Mouse (Mus musculus) liver, postnatal 0 days (tissue): ENCODE measurements around the gene B3gnt2. TPM values are rescaled to one million over a fixed set of nuclear protein-coding genes. Genes with fewer than 3 reads are reported as not detected.

Experiments
- ATAC-seq: fragments of 200-750 bp; cut with Nextera tagmentation; 2 replicates; pipeline ENCODE4 v1.8.0; 2017; ENCODE audit warnings: mild to moderate bottlenecking, moderate library complexity
- DNase-seq: peaks from one replicate; pipeline ENCODE4 v3.0.0-alpha.2; 2016
- H3K27ac ChIP-seq: fragments of 300-500 bp; sonication (generic); 2 replicates; pipeline ENCODE4 v1.5.1; 2014; ENCODE audit warnings: antibody characterized with exemption, moderate library complexity, mild to moderate bottlenecking, low read depth
- H3K27me3 ChIP-seq: fragments of 300-500 bp; sonication (generic); 2 replicates; pipeline ENCODE4 v1.6.1; 2014; ENCODE audit warnings: low read length, control low read depth, mixed read lengths; ENCODE audit not compliant: insufficient read depth
- H3K36me3 ChIP-seq: fragments of 300-500 bp; sonication (generic); replicated peaks from 2 replicates; pipeline ENCODE4 v1.6.1; 2014; ENCODE audit warnings: mild to moderate bottlenecking, control low read depth, low read length, moderate library complexity, mixed read lengths; ENCODE audit not compliant: insufficient read depth
- H3K4me1 ChIP-seq: fragments of 300-500 bp; sonication (generic); 2 replicates; pipeline ENCODE4 v1.6.1; 2014; ENCODE audit warnings: antibody characterized with exemption, mild to moderate bottlenecking, control low read depth; ENCODE audit not compliant: insufficient read depth
- H3K4me2 ChIP-seq: fragments of 300-500 bp; sonication (generic); 2 replicates; pipeline ENCODE4 v1.6.1; 2014; ENCODE audit warnings: low read depth, mild to moderate bottlenecking, low read length, moderate library complexity, mixed read lengths
- H3K4me3 ChIP-seq: fragments of 300-500 bp; sonication (generic); 2 replicates; pipeline ENCODE4 v1.5.1; 2014; ENCODE audit warnings: low read depth, low read length
- H3K9ac ChIP-seq: fragments of 300-500 bp; sonication (generic); replicated peaks from 2 replicates; pipeline ENCODE4 v1.6.1; 2014; ENCODE audit warnings: mild to moderate bottlenecking, moderate library complexity
- H3K9me3 ChIP-seq: fragments of 300-500 bp; sonication (generic); 2 replicates; pipeline ENCODE4 v1.6.1; 2016; ENCODE audit warnings: mild to moderate bottlenecking, control low read depth, low read length, mixed read lengths
- CTCF ChIP-seq: sonication (generic); IDR thresholded peaks from 2 replicates; pipeline ENCODE4 v1.5.1; 2016; ENCODE audit warnings: antibody characterized with exemption, low read depth
- EP300 ChIP-seq: IDR thresholded peaks from 2 replicates; pipeline ENCODE4 v1.6.1; 2016; ENCODE audit warnings: antibody characterized with exemption, low read depth, mild to moderate bottlenecking
- WGBS: fragments of 180-500 bp; shearing (Covaris S2); extraction: QIAGEN DNeasy Blood & Tissue Kit; methylation state at CpG from one replicate; pipeline ENCODE4 v1.1.7; 2014; ENCODE audit not compliant: insufficient replicate concordance; 5-methylcytosine and 5-hydroxymethylcytosine counted together
- polyA plus RNA-seq: library from polyadenylated mRNA; unstranded; fragments of >200 nt; fragmentation: Nextera tagmentation; extraction: Ambion mirVana; gene quantifications from 2 replicates; pipeline ENCODE4 v1.2.1, GENCODE M21; 2015

B3gnt2 gene
- polyA plus RNA-seq, 1 experiment from 2014 or later = 10.0 TPM

DNA sequence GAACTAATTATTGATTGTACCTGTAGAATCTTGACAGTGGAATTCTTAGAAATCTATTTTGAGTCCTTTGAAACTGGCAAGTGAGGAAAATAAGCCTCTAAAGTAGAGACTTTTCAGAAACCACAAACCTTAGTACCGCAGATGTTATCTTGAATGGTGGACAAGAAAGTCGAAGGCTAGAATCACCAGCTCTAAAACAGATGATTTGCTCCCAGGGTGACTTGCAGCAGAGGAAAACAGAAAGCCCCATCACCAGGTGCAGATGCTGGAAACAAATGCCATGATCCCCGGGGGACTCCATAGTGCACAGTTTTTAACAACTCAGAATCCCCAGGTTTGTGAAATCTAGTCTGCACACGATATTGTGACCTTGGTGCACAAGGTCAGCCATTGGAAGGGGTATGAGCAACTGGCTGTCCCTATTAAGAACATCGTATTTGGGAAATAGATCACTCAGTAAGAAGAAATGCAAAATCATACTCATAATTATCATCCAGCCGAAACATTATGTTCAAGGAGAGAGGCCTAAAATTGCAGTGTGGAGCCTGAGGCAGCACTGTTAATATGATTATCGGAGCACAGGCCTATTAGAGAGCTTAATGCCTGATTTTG lies 5.0 kb upstream of the B3gnt2 start:
- Histone ChIP-seq H3K27me3 (no peaks in the 10 kb centered on the region), H3K36me3 (no peaks in the 10 kb centered on the region), H3K4me3 (no peak overlapping the region), H3K27ac (peak overlapping the region; percentile 77), H3K9me3 (no peaks in the 10 kb centered on the region), H3K9ac (no peak overlapping the region), H3K4me1 (peaks cover 11% of the 10 kb centered on the region), H3K4me2 (no peak overlapping the region)
- TF ChIP-seq EP300 (no peak), CTCF (no peak)
- 62% methylated on average over 7 of the region's 7 CpGs for WGBS
- ATAC-seq (no peak), DNase-seq (no peak)

DNA sequence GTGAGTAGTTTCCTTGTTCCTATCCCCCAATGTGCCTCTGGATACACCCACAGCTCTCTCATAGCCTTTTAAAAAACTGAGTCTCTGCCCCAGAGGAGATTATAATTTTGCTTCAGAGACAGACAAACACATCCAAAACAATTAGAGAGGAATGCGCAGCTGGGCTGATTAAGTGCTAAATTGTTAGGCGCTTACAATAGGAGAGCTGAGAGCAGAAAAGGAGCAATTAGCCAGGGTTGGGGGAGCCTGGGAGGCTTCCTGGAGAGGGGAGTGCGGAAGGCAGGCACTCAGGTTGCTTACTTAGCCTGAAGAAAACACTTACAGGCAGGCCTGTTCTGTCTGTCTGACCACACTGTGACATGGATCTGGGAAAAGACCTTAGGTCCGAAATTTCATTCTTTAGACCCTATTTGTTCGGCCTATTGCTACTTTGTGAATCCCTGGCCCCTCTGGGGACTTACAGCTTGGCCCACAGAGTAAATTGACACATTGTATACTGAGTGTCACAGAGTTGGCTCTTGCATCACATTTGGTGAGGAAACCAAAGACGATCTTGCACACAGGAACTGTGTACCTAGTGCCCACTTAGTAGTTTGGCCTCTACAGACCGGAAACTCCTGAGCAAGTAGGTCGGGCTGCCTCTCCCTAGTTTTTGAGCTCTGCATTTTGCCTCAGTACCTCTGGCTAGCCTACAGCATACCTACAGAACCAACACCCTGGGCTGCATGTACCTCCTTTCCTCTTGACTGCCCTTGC lies 3.7 kb upstream of the B3gnt2 start:
- TF ChIP-seq CTCF = no peak
- TF ChIP-seq EP300 = no peak
- H3K9ac ChIP-seq = no peak overlapping the region
- WGBS = 59% methylated on average over 8 of the region's 8 CpGs
- DNase-seq = peak; percentile 44
- H3K4me1 ChIP-seq = peaks cover 19% of the 10 kb centered on the region
- ATAC-seq = peak; percentile 35; the same call in 1 of the 2 replicates
- no peak overlapping the region for H3K4me2 ChIP-seq
- H3K9me3 ChIP-seq = no peaks in the 10 kb centered on the region
- no peaks in the 10 kb centered on the region for H3K36me3 ChIP-seq
- no peaks in the 10 kb centered on the region for H3K27me3 ChIP-seq
- H3K4me3 ChIP-seq = no peak overlapping the region
- peak overlapping the region; percentile 77 for H3K27ac ChIP-seq

DNA sequence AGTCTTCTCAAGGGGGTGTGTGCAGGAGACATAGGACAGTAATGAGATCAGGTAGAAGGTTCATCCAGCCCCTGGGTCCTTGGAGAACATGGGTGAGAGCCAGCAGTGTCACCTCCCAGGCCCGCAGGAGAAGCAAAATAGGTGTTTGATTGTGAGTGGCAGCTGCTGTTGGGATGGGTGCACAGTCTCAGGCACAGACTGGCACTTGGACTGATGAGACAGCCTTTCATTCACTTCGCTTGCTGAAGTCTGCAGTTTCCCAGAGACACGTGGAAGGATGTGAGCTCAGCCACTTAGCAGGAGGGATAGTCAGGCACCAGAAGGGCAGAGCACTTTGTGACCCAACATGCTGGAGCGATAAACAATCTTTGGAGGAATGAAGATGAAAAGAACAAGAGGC lies 2.8 kb upstream of the B3gnt2 start:
- Histone ChIP-seq H3K9me3 (no peaks in the 10 kb centered on the region), H3K36me3 (no peaks in the 10 kb centered on the region), H3K4me2 (no peak overlapping the region), H3K27ac (no peak overlapping the region), H3K9ac (no peak overlapping the region), H3K27me3 (no peaks in the 10 kb centered on the region), H3K4me3 (no peak overlapping the region), H3K4me1 (peaks cover 19% of the 10 kb centered on the region)
- no peak for DNase-seq
- ATAC-seq = no peak
- 71% methylated on average over 4 of the region's 4 CpGs for WGBS
- no peak for TF ChIP-seq CTCF
- no peak for TF ChIP-seq EP300

DNA sequence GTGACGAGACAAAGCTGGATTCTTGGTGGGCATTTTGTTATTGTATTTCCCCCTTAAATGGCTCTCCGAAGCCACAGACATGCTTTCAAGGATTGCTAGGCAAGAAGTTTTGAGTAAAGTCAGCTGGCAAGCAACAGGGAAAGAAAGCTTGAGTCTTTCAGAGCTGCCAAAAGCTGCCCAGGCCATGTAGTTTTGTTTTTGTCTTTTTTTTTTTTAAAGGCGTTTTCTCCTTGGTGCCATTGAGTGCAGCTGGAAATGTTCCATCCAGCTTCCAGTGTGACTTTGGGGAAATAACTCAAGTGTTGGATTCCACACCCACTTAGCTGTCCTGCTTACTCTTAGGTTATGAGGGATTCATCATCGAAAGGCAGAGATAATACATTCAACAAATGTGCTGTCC lies 554 bp upstream of the B3gnt2 start:
- H3K27ac ChIP-seq = no peak overlapping the region
- ATAC-seq (no peak), DNase-seq (no peak)
- 80% methylated on average over 4 of the region's 4 CpGs for WGBS
- H3K9me3 ChIP-seq = no peaks in the 10 kb centered on the region
- H3K4me2 ChIP-seq = peak overlapping the region; percentile 91
- no peaks in the 10 kb centered on the region for H3K27me3 ChIP-seq
- no peaks in the 10 kb centered on the region for H3K36me3 ChIP-seq
- no peak for TF ChIP-seq CTCF
- no peak for TF ChIP-seq EP300
- H3K4me3 ChIP-seq = peak overlapping the region; percentile 94; the same call in 1 of the 2 replicates
- no peak overlapping the region for H3K9ac ChIP-seq
- peaks cover 29% of the 10 kb centered on the region for H3K4me1 ChIP-seq

DNA sequence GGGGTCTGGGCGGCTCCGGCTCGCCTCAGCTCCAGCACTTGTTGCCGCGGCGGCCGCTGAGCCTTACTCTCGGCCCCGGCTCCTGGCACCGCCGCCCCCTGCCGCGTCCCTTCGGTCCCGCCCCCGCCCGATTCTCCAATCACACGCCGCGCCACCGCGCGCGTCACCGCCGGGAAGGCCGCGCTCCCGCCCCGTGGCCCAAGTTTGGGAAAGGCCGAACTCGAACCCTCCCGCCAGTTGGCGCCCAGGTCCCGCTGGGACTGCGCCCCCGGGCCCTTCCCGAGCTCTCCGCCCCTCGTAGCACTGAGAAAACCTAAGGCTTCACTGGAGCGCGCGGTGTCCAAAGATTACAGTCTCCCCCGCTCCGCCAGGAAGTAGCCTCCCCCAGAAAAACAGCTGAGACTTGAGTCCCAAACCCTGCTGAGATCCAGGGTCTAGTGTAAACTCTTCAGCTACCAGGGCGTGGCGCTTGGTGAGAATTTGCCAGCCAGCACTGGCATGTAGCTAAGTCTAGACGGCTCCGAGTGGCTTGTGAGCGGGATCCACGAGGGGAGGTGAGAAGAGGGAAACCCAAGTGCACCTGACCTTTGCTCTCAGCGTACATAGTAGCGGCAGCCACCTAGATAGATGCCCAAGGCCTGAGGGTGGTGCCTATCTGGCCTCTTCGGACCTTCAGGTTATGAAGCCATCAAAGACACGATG lies 977 bp downstream of the B3gnt2 start:
- peaks cover 27% of the 10 kb centered on the region for H3K4me1 ChIP-seq
- WGBS = under 1% methylated on average over 41 of the region's 55 CpGs

DNA sequence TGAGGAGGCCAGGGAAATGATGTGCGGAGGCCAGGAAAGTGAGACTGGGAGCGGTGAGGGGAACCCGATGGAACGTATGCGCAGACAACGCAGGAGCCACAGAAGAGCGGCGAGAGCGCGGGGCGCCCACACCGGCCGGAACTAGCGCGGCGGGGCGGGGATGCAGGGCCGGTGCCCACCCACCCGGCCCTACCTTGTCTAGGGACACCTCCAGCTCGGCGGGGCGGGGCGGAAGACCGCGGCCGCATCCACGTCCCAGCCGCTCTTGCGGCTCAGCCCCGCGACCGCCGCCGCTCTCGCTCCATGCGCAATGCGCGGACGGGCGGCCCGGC lies 1.5 kb downstream of the B3gnt2 start:
- peak overlapping the region; percentile 96 for H3K27ac ChIP-seq
- TF ChIP-seq CTCF = no peak
- no peak for TF ChIP-seq EP300
- peak overlapping the region; percentile 91 for H3K4me2 ChIP-seq
- H3K36me3 ChIP-seq = no peaks in the 10 kb centered on the region
- WGBS = 1% methylated on average over 18 of the region's 41 CpGs
- peak overlapping the region; percentile 94 for H3K4me3 ChIP-seq
- ATAC-seq (peak; percentile 58), DNase-seq (no peak)
- peaks cover 27% of the 10 kb centered on the region for H3K4me1 ChIP-seq
- H3K9ac ChIP-seq = peak overlapping the region; percentile 94
- H3K9me3 ChIP-seq = no peaks in the 10 kb centered on the region
- H3K27me3 ChIP-seq = no peaks in the 10 kb centered on the region

More for the DNA sequence above, 977 bp downstream of the B3gnt2 start:
- TF ChIP-seq EP300 (no peak), CTCF (peak; percentile 46)
- H3K4me2 ChIP-seq = peak overlapping the region; percentile 91
- H3K9me3 ChIP-seq = no peaks in the 10 kb centered on the region
- peak overlapping the region; percentile 94 for H3K4me3 ChIP-seq
- no peaks in the 10 kb centered on the region for H3K27me3 ChIP-seq
- H3K9ac ChIP-seq = peak overlapping the region; percentile 94
- peak overlapping the region; percentile 96 for H3K27ac ChIP-seq
- DNase-seq (peak; percentile 93), ATAC-seq (peak; percentile 91)
- no peaks in the 10 kb centered on the region for H3K36me3 ChIP-seq
